8 mouse cellular contexts compared by ENCODE assay signal in the genomic region with DNA sequence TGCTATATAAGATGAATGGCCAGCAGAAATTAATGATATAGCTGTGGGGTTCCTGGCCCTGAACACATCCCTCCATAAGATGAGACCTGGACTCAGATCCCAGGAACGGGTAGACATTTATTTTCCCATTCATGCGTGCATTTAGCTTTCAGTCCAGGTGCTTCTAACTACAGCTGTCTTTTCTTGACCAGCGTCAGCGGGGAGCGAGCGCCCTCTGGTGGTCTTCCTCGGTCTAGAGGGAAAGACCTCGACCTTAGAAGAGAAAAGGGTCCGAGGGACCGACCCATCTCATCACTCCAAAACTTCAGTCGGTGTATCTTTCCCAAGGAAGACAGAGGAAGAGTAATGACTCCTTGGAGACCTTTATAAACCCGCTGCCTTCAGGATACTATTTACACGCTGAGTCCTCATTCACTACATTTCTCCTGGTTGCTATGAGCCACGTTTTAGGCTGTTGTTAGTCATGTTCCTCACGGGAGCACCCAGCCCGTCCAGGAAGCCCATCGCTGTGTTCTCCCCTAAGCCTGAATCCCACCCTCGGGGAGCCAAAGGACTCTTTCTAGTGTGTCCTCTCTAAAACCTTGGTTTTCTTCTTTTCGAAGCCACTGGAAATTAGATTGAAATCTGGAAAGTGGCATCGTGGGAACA. TPM values are rescaled to one million over a fixed set of nuclear protein-coding genes. Genes with fewer than 3 reads are reported as not detected.
DNase-seq lines count a peak whose midpoint lies in the region; ATAC-seq and TF ChIP-seq lines count a peak whose summit lies in the region.

No protein-coding gene starts in this region.

- TF ChIP-seq CTCF in midbrain, postnatal 0 days (IDR thresholded peaks at IDR 0.05) = peak; percentile 95

- DNase-seq in CD4-positive, CD25-positive, alpha-beta regulatory T cell, adult 2 months (ENCODE audit: low read depth, low spot score) = peak; percentile 83
- peak; percentile 66 to 93 for DNase-seq in heart, adult 18-20 months
- DNase-seq in kidney, adult 18-20 months = peak; percentile 84
- peak; percentile 76 for DNase-seq in limb, embryonic 14.5 days (ENCODE audit: low spot score)
- peak; percentile 76 for DNase-seq in midbrain, postnatal 0 days (ENCODE audit: low spot score)
- DNase-seq in spleen, postnatal 10 days (ENCODE audit: low spot score in 2 of 2) = peak; percentile 80 to 91

- no peak for TF ChIP-seq POLR2A in limb, embryonic 14.5 days (IDR thresholded peaks at IDR 0.05; ENCODE audit: borderline replicate concordance, extremely low read depth, insufficient read depth, insufficient read length)

- H3K9me3 ChIP-seq in embryonic facial prominence, embryonic 12.5 days = no peaks in the 10 kb centered on the region
- H3K9me3 ChIP-seq in limb, embryonic 14.5 days (ENCODE audit: control insufficient read depth, low read length) = no peaks in the 10 kb centered on the region
- no peaks in the 10 kb centered on the region for H3K9me3 ChIP-seq in midbrain, postnatal 0 days (ENCODE audit: low read length)

- no peaks in the 10 kb centered on the region for H3K4me1 ChIP-seq in embryonic facial prominence, embryonic 12.5 days
- H3K4me1 ChIP-seq in limb, embryonic 14.5 days (ENCODE audit: control insufficient read depth, insufficient read depth, low read length) = no peaks in the 10 kb centered on the region
- no peaks in the 10 kb centered on the region for H3K4me1 ChIP-seq in midbrain, postnatal 0 days (ENCODE audit: insufficient read depth, low read length)

- H3K27me3 ChIP-seq in embryonic facial prominence, embryonic 12.5 days = no peaks in the 10 kb centered on the region
- no peaks in the 10 kb centered on the region for H3K27me3 ChIP-seq in limb, embryonic 14.5 days (ENCODE audit: control insufficient read depth, insufficient read depth, low read length)
- no peaks in the 10 kb centered on the region for H3K27me3 ChIP-seq in midbrain, postnatal 0 days (ENCODE audit: insufficient read depth, low read length)

- WGBS in embryonic facial prominence, embryonic 12.5 days = 20% methylated on average over 20 of the region's 20 CpGs
- WGBS in limb, embryonic 14.5 days = 16% methylated on average over 20 of the region's 20 CpGs
- 16% methylated on average over 20 of the region's 20 CpGs for WGBS in midbrain, postnatal 0 days

- no peaks in the 10 kb centered on the region for H3K36me3 ChIP-seq in embryonic facial prominence, embryonic 12.5 days
- no peaks in the 10 kb centered on the region for H3K36me3 ChIP-seq in limb, embryonic 14.5 days (ENCODE audit: control insufficient read depth, insufficient read depth, low read length)
- H3K36me3 ChIP-seq in midbrain, postnatal 0 days (ENCODE audit: insufficient read depth, low read length) = no peaks in the 10 kb centered on the region

- peak overlapping the region; percentile 28 for H3K4me2 ChIP-seq in embryonic facial prominence, embryonic 12.5 days (replicated peaks)
- peak overlapping the region; percentile 30 for H3K4me2 ChIP-seq in limb, embryonic 14.5 days (replicated peaks; ENCODE audit: low read depth, low read length, severe bottlenecking)
- H3K4me2 ChIP-seq in midbrain, postnatal 0 days (ENCODE audit: low read depth, low read length, poor library complexity, severe bottlenecking) = peak overlapping the region; percentile 25; the same call in 1 of the 2 replicates

- no peak for ATAC-seq in CD4-positive, CD25-positive, alpha-beta regulatory T cell, adult 4 months
- no peak for ATAC-seq in embryonic facial prominence, embryonic 12.5 days (ENCODE audit: insufficient number of reproducible peaks, insufficient read depth, low FRiP score, low TSS enrichment)
- ATAC-seq in limb, embryonic 14.5 days (ENCODE audit: low FRiP score, low read depth) = peak; percentile 62
- peak; percentile 52; the same call in 1 of the 2 replicates for ATAC-seq in midbrain, postnatal 0 days (ENCODE audit: low FRiP score)

- H3K9ac ChIP-seq in embryonic facial prominence, embryonic 12.5 days = no peak overlapping the region
- H3K9ac ChIP-seq in limb, embryonic 14.5 days (ENCODE audit: low read depth, low read length, severe bottlenecking) = no peak overlapping the region
- no peak overlapping the region for H3K9ac ChIP-seq in midbrain, postnatal 0 days (replicated peaks; ENCODE audit: low read length, poor library complexity, severe bottlenecking)

- no peak overlapping the region for H3K4me3 ChIP-seq in embryonic facial prominence, embryonic 12.5 days
- H3K4me3 ChIP-seq in limb, embryonic 14.5 days (replicated peaks; ENCODE audit: low read length) = no peak overlapping the region
- H3K4me3 ChIP-seq in midbrain, postnatal 0 days (ENCODE audit: low read depth, low read length) = no peak overlapping the region

- no peak overlapping the region for H3K27ac ChIP-seq in embryonic facial prominence, embryonic 12.5 days
- H3K27ac ChIP-seq in limb, embryonic 14.5 days (replicated peaks; ENCODE audit: low read depth, low read length) = no peak overlapping the region
- no peak overlapping the region for H3K27ac ChIP-seq in midbrain, postnatal 0 days (ENCODE audit: low read depth, low read length)

RNA-seq across cellular contexts. Expression of a gene that starts 12.9 kb away (rescaled TPM):
- polyA plus RNA-seq in CD4-positive, CD25-positive, alpha-beta regulatory T cell, adult 4 months (2017; shearing (Covaris generic)) = 1 to 10 TPM; 7.0 to 7.4 TPM
- 51.7 and 52.3 TPM in 2 replicates for polyA plus RNA-seq in embryonic facial prominence, embryonic 12.5 days (2016; fragmentation: Nextera tagmentation; extraction: Ambion mirVana)
- total RNA-seq in heart, adult 18-20 months (2021) = 1 to 10 TPM; 4.7 to 5.3 TPM
- polyA plus RNA-seq in limb, embryonic 14.5 days (2012; rRNA removed) = 24.8 and 26.1 TPM in 2 replicates
- 26.8 and 29.4 TPM in 2 replicates for polyA plus RNA-seq in limb, embryonic 14.5 days (2014; fragmentation: Nextera tagmentation; extraction: Ambion mirVana)
- total RNA-seq in midbrain, postnatal 0 days (2014; rRNA removed) = 7.5 and 11.8 TPM in 2 replicates
- polyA plus RNA-seq in midbrain, postnatal 0 days (2015; fragmentation: Nextera tagmentation; extraction: Ambion mirVana) = 6.7 and 6.8 TPM in 2 replicates

RNA-seq across cellular contexts. Expression of a gene that starts 13.1 kb away (rescaled TPM):
- not detected for polyA plus RNA-seq in CD4-positive, CD25-positive, alpha-beta regulatory T cell, adult 4 months (2017; shearing (Covaris generic))
- 1.9 TPM in 2 replicates for polyA plus RNA-seq in embryonic facial prominence, embryonic 12.5 days (2016; fragmentation: Nextera tagmentation; extraction: Ambion mirVana)
- total RNA-seq in heart, adult 18-20 months (2021) = not detected
- polyA plus RNA-seq in limb, embryonic 14.5 days (2012; rRNA removed) = 1.2 and 5.9 TPM in 2 replicates
- 1.4 and 4.8 TPM in 2 replicates for polyA plus RNA-seq in limb, embryonic 14.5 days (2014; fragmentation: Nextera tagmentation; extraction: Ambion mirVana)
- not detected in 2 replicates for total RNA-seq in midbrain, postnatal 0 days (2014; rRNA removed)
- 0.21 and 0.31 TPM in 2 replicates for polyA plus RNA-seq in midbrain, postnatal 0 days (2015; fragmentation: Nextera tagmentation; extraction: Ambion mirVana)

RNA-seq across cellular contexts. Expression of a gene that starts 30.0 kb away (rescaled TPM):
- polyA plus RNA-seq in CD4-positive, CD25-positive, alpha-beta regulatory T cell, adult 4 months (2017; shearing (Covaris generic)) = 10 to 100 TPM in 1 of 2 experiments, 1 to 10 TPM in 1; 8.8 to 15.1 TPM
- polyA plus RNA-seq in embryonic facial prominence, embryonic 12.5 days (2016; fragmentation: Nextera tagmentation; extraction: Ambion mirVana) = 75.1 and 79.7 TPM in 2 replicates
- 10 to 100 TPM; 23.4 to 25.3 TPM for total RNA-seq in heart, adult 18-20 months (2021)
- 50.5 and 52.3 TPM in 2 replicates for polyA plus RNA-seq in limb, embryonic 14.5 days (2012; rRNA removed)
- 57.8 and 64.6 TPM in 2 replicates for polyA plus RNA-seq in limb, embryonic 14.5 days (2014; fragmentation: Nextera tagmentation; extraction: Ambion mirVana)
- 40.2 and 47.6 TPM in 2 replicates for total RNA-seq in midbrain, postnatal 0 days (2014; rRNA removed)
- 50.6 and 53.7 TPM in 2 replicates for polyA plus RNA-seq in midbrain, postnatal 0 days (2015; fragmentation: Nextera tagmentation; extraction: Ambion mirVana)

RNA-seq across cellular contexts. Expression of a gene that starts 50.4 kb away (rescaled TPM):
- not detected for polyA plus RNA-seq in CD4-positive, CD25-positive, alpha-beta regulatory T cell, adult 4 months (2017; shearing (Covaris generic))
- not detected in 2 replicates for polyA plus RNA-seq in embryonic facial prominence, embryonic 12.5 days (2016; fragmentation: Nextera tagmentation; extraction: Ambion mirVana)
- not detected for total RNA-seq in heart, adult 18-20 months (2021)
- 0.09 and 0.28 TPM in 2 replicates for polyA plus RNA-seq in limb, embryonic 14.5 days (2012; rRNA removed)
- 1.1 and 1.3 TPM in 2 replicates for polyA plus RNA-seq in limb, embryonic 14.5 days (2014; fragmentation: Nextera tagmentation; extraction: Ambion mirVana)
- total RNA-seq in midbrain, postnatal 0 days (2014; rRNA removed) = 0.38 TPM in 1 of 2 replicates, not detected in the other
- polyA plus RNA-seq in midbrain, postnatal 0 days (2015; fragmentation: Nextera tagmentation; extraction: Ambion mirVana) = not detected in 2 replicates

Comparison
In these comparisons a context has a peak if more than half of its experiments do, and no peak if none do; other contexts are left out.
1. ATAC-seq: peak in limb, embryonic 14.5 days (single experiment) and midbrain, postnatal 0 days (single experiment); none in CD4-positive, CD25-positive, alpha-beta regulatory T cell, adult 4 months (single experiment) and embryonic facial prominence, embryonic 12.5 days (single experiment).
2. Peak in every context shown above with its lines, with median percentiles within 50 percentile points of each other: DNase-seq and H3K4me2 ChIP-seq.